Mouse (Mus musculus): ENCODE results near the gene Mettl2.

DNA sequence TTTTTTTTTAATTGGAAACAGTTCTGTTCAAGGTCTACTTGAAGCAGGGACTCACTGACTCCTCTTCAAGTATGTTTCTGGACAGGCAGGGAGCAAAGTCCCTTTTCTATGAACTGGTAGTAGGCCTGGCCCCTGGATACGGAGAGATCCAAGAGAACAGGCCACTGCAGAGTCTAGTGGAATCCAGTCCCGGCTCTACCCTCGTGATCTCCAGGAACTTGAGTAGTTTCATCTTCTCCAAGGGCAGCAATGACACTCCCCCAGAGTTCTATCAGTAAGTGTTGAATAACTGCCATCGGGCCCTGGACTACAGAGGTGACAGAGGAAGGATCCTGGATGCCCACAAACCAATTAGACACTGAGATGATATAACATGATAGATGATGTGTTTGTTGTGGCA is 29.7 kb downstream of the Mettl2 start:
- TF ChIP-seq GATA1 (IDR thresholded peaks at IDR 0.05; ENCODE audit: low read length): no peak
- TF ChIP-seq TAL1 (IDR thresholded peaks at IDR 0.05; ENCODE audit: low read length): no peak

Measured in erythroblast, embryonic 14.5 days (primary cell).